Mouse (Mus musculus) limb, embryonic 13.5 days (tissue): ENCODE data around the gene Anp32e. TPM values are rescaled to one million over a fixed set of nuclear protein-coding genes. Genes with fewer than 3 reads are reported as not detected.
"Not testable (repeated sequence)": the region's sequence is repeated elsewhere in the genome, so short reads cannot be mapped to it uniquely, and the experiment has no call there.

ENCODE experiments used
- ATAC-seq: fragments of 200-750 bp; cut with Nextera tagmentation; 2 replicates; pipeline ENCODE4 v1.8.0; 2017; ENCODE audit warnings: low read depth, moderate number of reproducible peaks, moderate TSS enrichment; ENCODE audit not compliant: low FRiP score
- H3K27ac ChIP-seq: fragments of 300-500 bp; sonication (generic); 2 replicates; pipeline ENCODE4 v1.5.1; 2015; ENCODE audit warnings: inconsistent platforms, mild to moderate bottlenecking, moderate library complexity
- H3K27me3 ChIP-seq: fragments of 300-500 bp; sonication (generic); 2 replicates; pipeline ENCODE4 v1.6.1; 2015; ENCODE audit warnings: mild to moderate bottlenecking, inconsistent platforms
- H3K36me3 ChIP-seq: fragments of 300-500 bp; sonication (generic); 2 replicates; pipeline ENCODE4 v1.6.1; 2015; ENCODE audit warnings: inconsistent platforms, mild to moderate bottlenecking, moderate library complexity
- H3K4me1 ChIP-seq: fragments of 300-500 bp; sonication (generic); 2 replicates; pipeline ENCODE4 v1.6.1; 2015; ENCODE audit warnings: inconsistent platforms
- H3K4me2 ChIP-seq: fragments of 300-500 bp; sonication (generic); replicated peaks from 2 replicates; pipeline ENCODE4 v1.6.1; 2015; ENCODE audit warnings: inconsistent platforms, mild to moderate bottlenecking, moderate library complexity
- H3K4me3 ChIP-seq: fragments of 300-500 bp; sonication (generic); 2 replicates; pipeline ENCODE4 v1.5.1; 2015; ENCODE audit warnings: moderate library complexity, mild to moderate bottlenecking, inconsistent platforms
- H3K9ac ChIP-seq: fragments of 300-500 bp; sonication (generic); 2 replicates; pipeline ENCODE4 v1.6.1; 2015; ENCODE audit warnings: mild to moderate bottlenecking, inconsistent platforms
- H3K9me3 ChIP-seq: fragments of 300-500 bp; sonication (generic); 2 replicates; pipeline ENCODE4 v1.6.1; 2016; ENCODE audit warnings: inconsistent platforms
- WGBS: fragments of 180-500 bp; shearing (Covaris S2); methylation state at CpG from one replicate; pipeline ENCODE4 v1.1.7; 2015; 5-methylcytosine and 5-hydroxymethylcytosine counted together
- polyA plus RNA-seq: library from polyadenylated mRNA; unstranded; fragments of >200 nt; fragmentation: Nextera tagmentation; extraction: Ambion mirVana; gene quantifications from 2 replicates; pipeline ENCODE4 v1.2.1, GENCODE M21; 2015

Gene Anp32e
- polyA plus RNA-seq, 1 experiment from 2014 or later, result 231 TPM

- WGBS, result under 1% methylated on average over 12 of the region's 12 CpGs
- peak overlapping the region; percentile 47 for H3K4me3 ChIP-seq
- H3K27ac ChIP-seq, result 0 out of 2 replicates have a peak overlapping the region, but pooled peaks have one; percentile 2
- H3K4me1 ChIP-seq, result peaks cover 51% of the 10 kb centered on the region
- peak overlapping the region; percentile 93 for H3K4me2 ChIP-seq
- no peaks in the 10 kb centered on the region for H3K27me3 ChIP-seq
- ATAC-seq, result no peak
- no peaks in the 10 kb centered on the region for H3K36me3 ChIP-seq
- no peaks in the 10 kb centered on the region for H3K9me3 ChIP-seq
- H3K9ac ChIP-seq, result 0 out of 2 replicates have a peak overlapping the region, but pooled peaks have one; percentile 19
Measured at GRCm38 (mm10) chr3:95906860-95907259, 22.2 kb upstream of the Anp32e start.

DNA sequence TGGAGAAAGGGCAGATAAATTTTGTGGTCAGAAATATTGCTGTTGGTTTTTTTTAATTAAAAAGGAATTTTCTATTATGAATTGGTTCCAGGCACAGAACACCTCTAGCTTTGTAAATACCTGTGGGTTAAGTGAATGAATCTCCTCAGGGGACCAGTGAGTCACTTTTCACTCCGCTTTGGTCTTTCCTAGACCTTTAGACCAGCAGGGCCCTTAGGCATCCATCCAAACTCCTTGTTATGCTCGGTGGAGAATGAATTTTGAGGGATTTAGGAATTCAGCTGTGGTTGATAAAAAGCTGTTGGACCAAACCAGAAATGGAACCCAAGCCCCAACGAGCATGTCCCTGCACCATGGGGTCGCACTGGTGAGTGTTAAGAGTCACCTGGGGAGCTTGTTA, 21.4 kb upstream of the Anp32e start:
- peaks cover 44% of the 10 kb centered on the region for H3K4me1 ChIP-seq
- H3K27me3 ChIP-seq, result no peaks in the 10 kb centered on the region
- ATAC-seq, result no peak
- no peak overlapping the region for H3K4me3 ChIP-seq
- H3K27ac ChIP-seq, result no peak overlapping the region
- H3K9ac ChIP-seq, result no peak overlapping the region
- H3K9me3 ChIP-seq, result no peaks in the 10 kb centered on the region
- 41% methylated on average over 4 of the region's 4 CpGs for WGBS
- H3K4me2 ChIP-seq, result no peak overlapping the region
- H3K36me3 ChIP-seq, result no peaks in the 10 kb centered on the region

- H3K4me1 ChIP-seq, result no peaks in the 10 kb centered on the region
- ATAC-seq, result no peak
- H3K4me3 ChIP-seq, result no peak overlapping the region
- no peaks in the 10 kb centered on the region for H3K27me3 ChIP-seq
- H3K4me2 ChIP-seq, result no peak overlapping the region
- no peaks in the 10 kb centered on the region for H3K9me3 ChIP-seq
- WGBS, result 93% methylated on average over 4 of the region's 4 CpGs
- no peak overlapping the region for H3K27ac ChIP-seq
- H3K9ac ChIP-seq, result no peak overlapping the region
- H3K36me3 ChIP-seq, result no peaks in the 10 kb centered on the region
Measured at GRCm38 (mm10) chr3:95914706-95915105, 14.3 kb upstream of the Anp32e start.

GRCm38 (mm10) chr3:95916760-95917159, 12.3 kb upstream of the Anp32e start:
- WGBS, result 77% methylated on average over 7 of the region's 7 CpGs
- H3K4me1 ChIP-seq, result no peaks in the 10 kb centered on the region
- no peak overlapping the region for H3K4me2 ChIP-seq

DNA sequence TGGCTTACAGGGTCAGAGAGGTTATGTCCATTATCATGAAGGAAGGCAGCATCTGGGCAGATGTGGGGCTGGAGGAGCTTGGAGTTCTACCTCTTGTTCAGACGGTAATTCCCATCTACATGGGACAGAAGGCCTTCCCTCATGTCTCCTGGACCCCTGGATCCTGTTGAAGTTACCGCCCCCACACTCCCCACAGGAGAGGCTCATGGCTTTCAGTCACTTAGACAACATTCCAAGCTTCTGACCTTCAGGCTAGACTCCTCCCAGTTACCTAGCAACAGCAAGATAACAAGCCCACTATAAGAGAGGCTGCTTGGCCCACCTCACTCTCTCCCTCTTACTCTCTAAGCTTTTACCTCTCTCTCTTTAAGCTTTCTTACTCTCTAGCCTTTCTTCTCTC, 8.5 kb upstream of the Anp32e start:
- not testable (repeated sequence) for H3K9ac ChIP-seq, H3K4me1 ChIP-seq, H3K9me3 ChIP-seq, H3K4me3 ChIP-seq, H3K4me2 ChIP-seq, ATAC-seq, H3K27ac ChIP-seq, H3K36me3 ChIP-seq, H3K27me3 ChIP-seq
- 50% methylated on average over 2 of the region's 2 CpGs for WGBS

More at GRCm38 (mm10) chr3:95916760-95917159, 12.3 kb upstream of the Anp32e start:
- Histone ChIP-seq H3K36me3 (no peaks in the 10 kb centered on the region), H3K9ac (no peak overlapping the region), H3K4me3 (no peak overlapping the region), H3K9me3 (no peaks in the 10 kb centered on the region), H3K27me3 (no peaks in the 10 kb centered on the region), H3K27ac (no peak overlapping the region)
- no peak for ATAC-seq

GRCm38 (mm10) chr3:95923429-95923828, 5.6 kb upstream of the Anp32e start:
- not testable (repeated sequence) for H3K9ac ChIP-seq, H3K4me3 ChIP-seq, H3K27me3 ChIP-seq, H3K27ac ChIP-seq, H3K36me3 ChIP-seq, H3K9me3 ChIP-seq, H3K4me1 ChIP-seq, ATAC-seq, H3K4me2 ChIP-seq
- 90% methylated on average over 7 of the region's 7 CpGs for WGBS

GRCm38 (mm10) chr3:95924185-95924584, 4.9 kb upstream of the Anp32e start:
- no peak overlapping the region for H3K4me2 ChIP-seq
- H3K4me3 ChIP-seq, result no peak overlapping the region
- H3K27ac ChIP-seq, result no peak overlapping the region
- no peak for ATAC-seq
- no peak overlapping the region for H3K9ac ChIP-seq
- H3K9me3 ChIP-seq, result no peaks in the 10 kb centered on the region
- H3K36me3 ChIP-seq, result no peaks in the 10 kb centered on the region
- no peaks in the 10 kb centered on the region for H3K4me1 ChIP-seq
- no peaks in the 10 kb centered on the region for H3K27me3 ChIP-seq
- WGBS, result 67% methylated on average over 4 of the region's 4 CpGs

GRCm38 (mm10) chr3:95925087-95925486, 4.0 kb upstream of the Anp32e start:
- Histone ChIP-seq H3K9ac (no peak overlapping the region), H3K9me3 (no peaks in the 10 kb centered on the region), H3K4me2 (no peak overlapping the region), H3K4me1 (no peaks in the 10 kb centered on the region), H3K27ac (no peak overlapping the region), H3K36me3 (no peaks in the 10 kb centered on the region), H3K4me3 (no peak overlapping the region), H3K27me3 (no peaks in the 10 kb centered on the region)
- no peak for ATAC-seq
- 80% methylated on average over 5 of the region's 5 CpGs for WGBS

- 74% methylated on average over 6 of the region's 6 CpGs for WGBS
- peaks cover 12% of the 10 kb centered on the region for H3K4me1 ChIP-seq
- H3K27ac ChIP-seq, result peak overlapping the region; percentile 79; the same call in 1 of the 2 replicates
- peak overlapping the region; percentile 60 for H3K4me2 ChIP-seq
- H3K36me3 ChIP-seq, result peaks cover under 1% of the 10 kb centered on the region
- peak overlapping the region; percentile 94 for H3K4me3 ChIP-seq
- no peaks in the 10 kb centered on the region for H3K27me3 ChIP-seq
- peak overlapping the region; percentile 66 for H3K9ac ChIP-seq
- no peaks in the 10 kb centered on the region for H3K9me3 ChIP-seq
- no peak for ATAC-seq
Measured at GRCm38 (mm10) chr3:95928261-95928657, 787 bp upstream of the Anp32e start.

GRCm38 (mm10) chr3:95929581-95930470, 780 bp downstream of the Anp32e start:
- Histone ChIP-seq H3K4me1 (peaks cover 12% of the 10 kb centered on the region), H3K27ac (peak overlapping the region; percentile 94), H3K4me3 (peak overlapping the region; percentile 94), H3K27me3 (no peaks in the 10 kb centered on the region), H3K9ac (peak overlapping the region; percentile 99), H3K36me3 (peaks cover 17% of the 10 kb centered on the region), H3K4me2 (peak overlapping the region; percentile 74), H3K9me3 (no peaks in the 10 kb centered on the region)
- ATAC-seq, result no peak; the same call in 1 of the 2 replicates
- under 1% methylated on average over 85 of the region's 105 CpGs for WGBS

DNA sequence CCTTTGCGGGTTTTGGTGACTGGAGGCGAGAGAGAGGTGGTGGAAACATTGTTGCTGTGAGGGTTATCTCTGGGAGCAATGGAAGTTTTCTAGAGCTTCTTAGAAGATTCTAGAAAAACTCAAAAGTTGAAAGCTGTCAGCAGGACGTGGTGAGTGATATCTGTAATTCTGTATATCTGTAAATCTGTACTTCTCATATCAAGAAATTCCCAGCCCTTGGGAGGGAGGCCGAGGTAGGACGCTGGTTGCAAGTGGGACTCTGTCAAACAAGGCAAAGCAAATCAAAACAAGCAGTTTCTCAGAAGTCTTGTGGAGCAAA, 1.4 kb downstream of the Anp32e start:
- no peak for ATAC-seq
- peak overlapping the region; percentile 94 for H3K27ac ChIP-seq
- no peaks in the 10 kb centered on the region for H3K9me3 ChIP-seq
- peaks cover 12% of the 10 kb centered on the region for H3K4me1 ChIP-seq
- peak overlapping the region; percentile 74 for H3K4me2 ChIP-seq
- peak overlapping the region; percentile 99 for H3K9ac ChIP-seq
- H3K27me3 ChIP-seq, result no peaks in the 10 kb centered on the region
- peaks cover 23% of the 10 kb centered on the region for H3K36me3 ChIP-seq
- WGBS, result 1% methylated on average over 5 of the region's 5 CpGs
- peak overlapping the region; percentile 94 for H3K4me3 ChIP-seq

- Histone ChIP-seq H3K9me3 (no peaks in the 10 kb centered on the region), H3K4me1 (peaks cover 12% of the 10 kb centered on the region), H3K27ac (no peak overlapping the region), H3K36me3 (peaks cover 26% of the 10 kb centered on the region), H3K9ac (no peak overlapping the region), H3K27me3 (no peaks in the 10 kb centered on the region), H3K4me3 (no peak overlapping the region), H3K4me2 (peak overlapping the region; percentile 74)
- WGBS, result 80% methylated on average over 1 of the region's 1 CpGs
- ATAC-seq, result no peak
Measured at GRCm38 (mm10) chr3:95931471-95931870, 2.4 kb downstream of the Anp32e start.
